Mouse (Mus musculus): ENCODE measurements around the gene Gsta4. TPM values are rescaled to one million over a fixed set of nuclear protein-coding genes. Genes with fewer than 3 reads are reported as not detected.

The Gsta4 gene
- polyA plus RNA-seq, 1 experiment from 2014 or later = 33.3 TPM

DNA sequence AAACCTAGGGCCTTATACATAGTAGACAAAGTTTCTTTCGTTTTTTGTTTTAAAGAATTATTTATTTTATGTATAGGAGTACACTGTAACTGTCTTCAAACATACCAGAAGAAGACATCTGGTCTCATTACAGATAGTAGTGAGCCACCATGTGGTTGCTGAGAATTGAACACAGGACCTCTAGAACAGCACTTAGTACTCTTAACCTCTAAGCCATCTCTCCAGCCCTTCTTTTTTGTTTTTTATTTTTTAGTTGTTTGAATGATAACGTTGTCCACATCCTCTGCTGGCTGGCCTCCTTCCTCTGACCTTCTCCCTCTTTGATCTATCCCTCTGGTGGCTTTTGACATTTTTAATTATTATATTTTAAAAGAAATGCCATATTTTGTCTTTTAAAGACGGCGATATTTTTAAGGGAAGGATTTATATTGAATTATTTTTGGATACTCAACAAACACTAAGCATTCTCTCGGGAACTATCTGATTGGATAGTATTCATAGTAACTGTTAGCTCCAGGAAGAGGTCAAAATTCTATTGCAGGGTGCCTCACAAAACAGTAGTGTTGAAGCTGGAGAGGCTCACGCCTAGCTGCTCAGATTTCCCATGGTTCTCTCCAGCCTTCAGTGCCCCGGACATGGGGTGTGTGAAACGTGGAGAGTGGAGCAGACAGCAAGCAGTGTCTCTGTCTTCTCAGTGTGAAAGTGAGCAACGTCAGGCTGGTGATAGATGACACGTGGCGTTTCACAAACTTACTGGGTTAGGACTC, 28.2 kb upstream of the Gsta4 start:
- Histone ChIP-seq H3K4me3 (ENCODE audit: low read depth, low read length) (no peak overlapping the region), H3K4me1 (replicated peaks; ENCODE audit: control insufficient read depth, insufficient read depth, low read length) (no peaks in the 10 kb centered on the region), H3K9ac (ENCODE audit: low read depth, low read length) (no peak overlapping the region), H3K27me3 (replicated peaks; ENCODE audit: control insufficient read depth, insufficient read depth, low read length) (no peaks in the 10 kb centered on the region), H3K9me3 (ENCODE audit: control insufficient read depth, low read length) (no peaks in the 10 kb centered on the region), H3K4me2 (no peak overlapping the region), H3K36me3 (ENCODE audit: control insufficient read depth, insufficient read depth, low read length) (peaks cover 9% of the 10 kb centered on the region), H3K27ac (ENCODE audit: low read depth, low read length) (no peak overlapping the region)
- WGBS = 86% methylated on average over 11 of the region's 11 CpGs
- no peak for ATAC-seq (replicated peaks; ENCODE audit: low FRiP score)
- no peak for DNase-seq (ENCODE audit: low spot score)

DNA sequence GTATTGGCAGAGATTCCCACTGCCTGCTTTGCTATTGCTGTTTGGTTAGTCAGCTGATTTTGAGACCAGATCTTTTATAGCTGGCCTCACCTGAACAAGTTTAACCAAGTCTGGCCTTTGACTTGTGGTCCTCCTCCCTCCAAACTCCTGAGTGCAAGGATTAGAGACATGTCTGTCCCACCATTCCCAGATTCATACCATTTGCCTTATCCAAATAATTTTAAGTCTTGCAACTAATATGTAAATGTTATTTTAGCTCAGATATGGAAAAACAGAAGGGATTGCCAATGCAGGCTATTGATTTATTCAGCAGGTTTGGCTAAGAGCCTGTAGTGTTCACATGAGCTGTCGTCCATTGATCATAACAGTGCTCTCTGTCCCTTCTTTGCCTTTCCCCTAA, 25.4 kb upstream of the Gsta4 start:
- WGBS = 80% methylated on average over 1 of the region's 1 CpGs
- ATAC-seq (replicated peaks; ENCODE audit: low FRiP score) = no peak
- no peak overlapping the region for H3K9ac ChIP-seq (ENCODE audit: low read depth, low read length)

DNA sequence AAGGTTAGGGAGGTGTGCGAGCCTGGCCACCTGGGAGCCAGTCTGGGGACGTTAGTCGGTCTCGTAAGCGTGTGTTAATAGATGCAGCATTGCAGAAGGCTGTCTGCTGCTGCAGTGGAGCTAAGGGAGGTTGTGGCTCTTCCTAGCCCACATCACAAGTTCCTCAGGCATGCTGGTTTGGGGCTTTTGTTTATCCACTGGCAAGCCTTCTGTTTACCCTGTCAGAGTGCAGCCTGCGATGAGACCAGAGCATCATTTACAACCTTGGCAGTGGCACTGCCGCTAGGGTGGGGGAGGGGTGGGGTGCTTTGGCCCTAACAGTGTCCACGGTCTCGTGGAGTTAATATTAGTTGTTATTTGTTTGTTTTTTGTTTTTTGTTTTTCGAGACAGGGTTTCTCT, 19.3 kb upstream of the Gsta4 start:
- Histone ChIP-seq H3K9ac (ENCODE audit: low read depth, low read length) (no peak overlapping the region), H3K4me2 (no peak overlapping the region), H3K27me3 (replicated peaks; ENCODE audit: control insufficient read depth, insufficient read depth, low read length) (no peaks in the 10 kb centered on the region), H3K4me3 (ENCODE audit: low read depth, low read length) (no peak overlapping the region), H3K4me1 (replicated peaks; ENCODE audit: control insufficient read depth, insufficient read depth, low read length) (peaks cover 11% of the 10 kb centered on the region), H3K36me3 (ENCODE audit: control insufficient read depth, insufficient read depth, low read length) (peaks cover 19% of the 10 kb centered on the region), H3K9me3 (ENCODE audit: control insufficient read depth, low read length) (no peaks in the 10 kb centered on the region), H3K27ac (ENCODE audit: low read depth, low read length) (no peak overlapping the region)
- no peak for ATAC-seq (replicated peaks; ENCODE audit: low FRiP score)
- DNase-seq (ENCODE audit: low spot score) = no peak
- 77% methylated on average over 10 of the region's 10 CpGs for WGBS

More for the DNA sequence above, 25.4 kb upstream of the Gsta4 start:
- no peak for DNase-seq (ENCODE audit: low spot score)
- Histone ChIP-seq H3K27me3 (replicated peaks; ENCODE audit: control insufficient read depth, insufficient read depth, low read length) (no peaks in the 10 kb centered on the region), H3K36me3 (ENCODE audit: control insufficient read depth, insufficient read depth, low read length) (peaks cover 28% of the 10 kb centered on the region), H3K4me3 (ENCODE audit: low read depth, low read length) (no peak overlapping the region), H3K9me3 (ENCODE audit: control insufficient read depth, low read length) (no peaks in the 10 kb centered on the region), H3K27ac (ENCODE audit: low read depth, low read length) (no peak overlapping the region), H3K4me2 (no peak overlapping the region), H3K4me1 (replicated peaks; ENCODE audit: control insufficient read depth, insufficient read depth, low read length) (no peaks in the 10 kb centered on the region)

DNA sequence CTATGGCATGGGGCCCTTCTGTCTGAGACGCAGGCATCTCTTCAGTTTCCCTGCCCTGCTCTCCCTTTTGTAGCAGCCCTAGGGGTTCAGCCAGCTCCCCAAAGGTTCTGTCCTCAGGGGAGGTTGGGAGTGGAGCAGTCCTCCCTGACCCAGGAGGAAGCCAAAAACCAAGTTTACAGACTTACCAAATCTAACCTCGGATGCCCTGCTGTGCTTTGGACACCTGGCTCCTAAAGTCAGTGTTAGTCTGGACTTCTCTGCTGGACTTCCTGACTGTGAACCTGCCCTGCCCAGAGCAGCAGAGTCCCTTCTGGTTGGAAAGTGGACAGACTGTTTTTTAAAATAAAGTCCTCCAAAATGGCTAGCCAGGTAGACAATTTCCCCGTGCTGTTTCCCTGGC, 17.8 kb upstream of the Gsta4 start:
- Histone ChIP-seq H3K9ac (ENCODE audit: low read depth, low read length) (no peak overlapping the region), H3K9me3 (ENCODE audit: control insufficient read depth, low read length) (no peaks in the 10 kb centered on the region), H3K4me1 (replicated peaks; ENCODE audit: control insufficient read depth, insufficient read depth, low read length) (peaks cover 11% of the 10 kb centered on the region), H3K36me3 (ENCODE audit: control insufficient read depth, insufficient read depth, low read length) (peaks cover 22% of the 10 kb centered on the region), H3K4me3 (ENCODE audit: low read depth, low read length) (no peak overlapping the region), H3K27ac (ENCODE audit: low read depth, low read length) (no peak overlapping the region), H3K4me2 (no peak overlapping the region), H3K27me3 (replicated peaks; ENCODE audit: control insufficient read depth, insufficient read depth, low read length) (no peaks in the 10 kb centered on the region)
- WGBS = 88% methylated on average over 3 of the region's 3 CpGs
- DNase-seq (ENCODE audit: low spot score) = no peak
- no peak for ATAC-seq (replicated peaks; ENCODE audit: low FRiP score)

DNA sequence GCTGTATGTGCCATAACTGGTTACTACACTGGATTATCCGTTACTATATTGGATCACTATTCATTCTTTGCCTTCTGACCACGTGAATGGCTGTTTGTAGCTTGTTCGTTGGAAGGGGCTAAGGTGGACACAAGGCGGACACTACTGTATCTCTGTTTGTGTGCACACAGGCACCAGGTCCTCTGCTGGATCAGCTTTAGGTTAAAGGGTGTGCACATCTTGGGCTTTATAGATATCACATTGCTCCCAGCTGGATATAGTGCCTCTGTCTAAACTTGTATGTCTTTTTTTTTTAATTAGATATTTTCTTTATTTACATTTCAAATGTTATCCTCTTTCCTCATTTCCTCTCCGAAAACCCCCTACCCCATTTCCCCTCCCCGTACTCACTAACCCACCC, 17.1 kb upstream of the Gsta4 start:
- Histone ChIP-seq H3K4me3 (ENCODE audit: low read depth, low read length) (no peak overlapping the region), H3K9ac (ENCODE audit: low read depth, low read length) (no peak overlapping the region), H3K36me3 (ENCODE audit: control insufficient read depth, insufficient read depth, low read length) (peaks cover 19% of the 10 kb centered on the region), H3K27me3 (replicated peaks; ENCODE audit: control insufficient read depth, insufficient read depth, low read length) (no peaks in the 10 kb centered on the region), H3K4me2 (no peak overlapping the region), H3K9me3 (ENCODE audit: control insufficient read depth, low read length) (no peaks in the 10 kb centered on the region), H3K4me1 (replicated peaks; ENCODE audit: control insufficient read depth, insufficient read depth, low read length) (peaks cover 11% of the 10 kb centered on the region), H3K27ac (ENCODE audit: low read depth, low read length) (no peak overlapping the region)
- 79% methylated on average over 6 of the region's 6 CpGs for WGBS
- DNase-seq (ENCODE audit: low spot score) (no peak), ATAC-seq (replicated peaks; ENCODE audit: low FRiP score) (peak; percentile 78)

DNA sequence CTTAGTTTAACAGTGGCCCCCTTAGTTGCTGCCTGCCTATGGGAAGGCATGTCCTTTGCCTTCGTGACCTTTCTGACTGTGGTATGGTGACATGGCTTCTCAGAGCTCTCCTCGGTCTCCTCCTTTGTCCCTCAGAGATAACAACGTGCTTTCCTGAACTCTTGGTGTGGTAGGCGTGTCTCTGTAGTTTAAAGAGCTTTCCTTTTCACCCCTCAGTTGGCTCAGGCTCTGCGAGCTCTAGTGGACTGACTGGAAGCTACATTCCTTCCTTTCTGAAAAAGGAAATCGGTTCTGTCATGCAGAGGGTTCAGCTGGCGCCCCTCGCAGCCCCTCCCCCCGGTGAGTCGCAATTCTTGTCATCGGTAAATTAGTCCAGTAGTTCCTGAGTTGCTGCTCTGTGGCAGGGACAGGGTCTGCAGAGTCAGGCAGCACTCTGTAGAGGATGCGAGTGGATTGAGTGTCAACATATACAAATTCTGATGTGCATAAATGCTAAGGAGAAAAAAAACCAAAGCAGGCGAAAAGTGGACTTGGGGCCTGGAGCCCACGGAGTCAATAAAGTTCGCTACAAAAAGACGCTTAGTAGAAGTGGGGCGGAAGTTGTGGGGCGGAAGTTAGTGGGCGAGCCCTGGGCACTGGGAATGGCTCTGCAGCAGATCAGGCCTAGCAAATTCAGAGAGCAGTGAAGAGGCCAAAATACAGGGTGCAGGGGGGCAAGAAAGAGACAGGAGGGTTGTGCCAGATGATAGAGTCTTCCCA, 15.7 kb upstream of the Gsta4 start:
- WGBS = 54% methylated on average over 19 of the region's 19 CpGs
- H3K36me3 ChIP-seq (ENCODE audit: control insufficient read depth, insufficient read depth, low read length) = peaks cover 5% of the 10 kb centered on the region
- ATAC-seq (replicated peaks; ENCODE audit: low FRiP score) (peak; percentile 83), DNase-seq (ENCODE audit: low spot score) (no peak)
- H3K27ac ChIP-seq (ENCODE audit: low read depth, low read length) = peak overlapping the region; percentile 61; the same call in 1 of the 2 replicates
- peak overlapping the region; percentile 60 for H3K4me2 ChIP-seq
- no peaks in the 10 kb centered on the region for H3K9me3 ChIP-seq (ENCODE audit: control insufficient read depth, low read length)
- H3K27me3 ChIP-seq (replicated peaks; ENCODE audit: control insufficient read depth, insufficient read depth, low read length) = no peaks in the 10 kb centered on the region
- H3K4me1 ChIP-seq (replicated peaks; ENCODE audit: control insufficient read depth, insufficient read depth, low read length) = peaks cover 11% of the 10 kb centered on the region
- H3K4me3 ChIP-seq (ENCODE audit: low read depth, low read length) = peak overlapping the region; percentile 21; the same call in 1 of the 2 replicates
- H3K9ac ChIP-seq (ENCODE audit: low read depth, low read length) = peak overlapping the region; percentile 36; the same call in 1 of the 2 replicates

DNA sequence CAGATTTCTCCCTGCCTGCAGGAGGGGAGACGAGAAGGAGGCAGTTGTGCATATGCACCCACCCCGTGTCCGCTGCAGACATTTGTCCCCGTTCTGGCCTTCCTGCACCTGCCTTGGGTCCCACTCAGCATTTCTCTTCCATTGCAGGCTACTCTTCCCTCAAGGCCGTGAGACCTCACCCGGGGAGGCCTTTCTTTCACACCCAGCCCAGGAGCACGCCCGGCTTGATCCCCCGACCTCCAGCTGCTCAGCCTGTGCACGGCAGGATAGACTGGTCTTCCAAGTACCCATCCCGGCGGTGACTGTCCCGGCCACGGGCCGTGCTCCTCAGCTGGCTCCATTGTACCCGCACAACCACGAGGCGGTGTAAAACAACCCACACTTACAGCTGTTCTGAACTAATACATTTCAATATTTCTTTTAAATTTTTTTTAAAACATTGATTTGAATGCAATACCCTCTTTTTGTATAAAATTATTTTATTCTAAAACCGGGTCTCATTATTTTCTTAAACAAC, 15.1 kb upstream of the Gsta4 start:
- DNase-seq (ENCODE audit: low spot score) (no peak), ATAC-seq (replicated peaks; ENCODE audit: low FRiP score) (no peak)
- 0 out of 2 replicates have a peak, but pooled peaks cover 3% of the 10 kb centered on the region for H3K36me3 ChIP-seq (ENCODE audit: control insufficient read depth, insufficient read depth, low read length)
- H3K4me3 ChIP-seq (ENCODE audit: low read depth, low read length) = no peak overlapping the region
- H3K9ac ChIP-seq (ENCODE audit: low read depth, low read length) = no peak overlapping the region
- WGBS = 90% methylated on average over 19 of the region's 19 CpGs
- H3K27ac ChIP-seq (ENCODE audit: low read depth, low read length) = no peak overlapping the region
- H3K4me2 ChIP-seq = peak overlapping the region; percentile 60; the same call in 1 of the 2 replicates
- no peaks in the 10 kb centered on the region for H3K27me3 ChIP-seq (replicated peaks; ENCODE audit: control insufficient read depth, insufficient read depth, low read length)
- H3K4me1 ChIP-seq (replicated peaks; ENCODE audit: control insufficient read depth, insufficient read depth, low read length) = peaks cover 11% of the 10 kb centered on the region
- H3K9me3 ChIP-seq (ENCODE audit: control insufficient read depth, low read length) = no peaks in the 10 kb centered on the region

DNA sequence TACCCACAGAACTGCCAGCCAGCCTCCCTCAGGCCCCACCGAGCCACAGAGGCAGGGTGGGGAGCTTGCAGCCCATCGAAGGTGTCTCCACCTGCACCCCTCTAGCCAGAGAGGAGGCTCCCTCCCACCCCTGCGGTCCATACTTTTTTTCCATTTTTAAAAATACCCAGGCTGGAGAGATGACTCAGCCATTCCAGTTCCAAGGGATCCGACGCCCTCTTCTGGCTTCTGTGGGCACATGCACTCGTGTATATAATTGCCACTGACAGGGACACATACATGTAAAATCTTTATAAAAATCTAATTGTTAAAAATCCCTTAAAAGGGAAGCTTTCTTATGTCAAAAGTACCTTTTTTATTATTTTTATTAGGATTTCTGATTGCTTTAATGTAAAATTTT, 13.7 kb upstream of the Gsta4 start:
- H3K9ac ChIP-seq (ENCODE audit: low read depth, low read length) = no peak overlapping the region
- no peak for DNase-seq (ENCODE audit: low spot score)

More for the DNA sequence above, 13.7 kb upstream of the Gsta4 start:
- Histone ChIP-seq H3K4me1 (replicated peaks; ENCODE audit: control insufficient read depth, insufficient read depth, low read length) (peaks cover 11% of the 10 kb centered on the region), H3K36me3 (ENCODE audit: control insufficient read depth, insufficient read depth, low read length) (0 out of 2 replicates have a peak, but pooled peaks cover 3% of the 10 kb centered on the region), H3K27ac (ENCODE audit: low read depth, low read length) (no peak overlapping the region), H3K9me3 (ENCODE audit: control insufficient read depth, low read length) (no peaks in the 10 kb centered on the region), H3K4me2 (no peak overlapping the region), H3K27me3 (replicated peaks; ENCODE audit: control insufficient read depth, insufficient read depth, low read length) (no peaks in the 10 kb centered on the region), H3K4me3 (ENCODE audit: low read depth, low read length) (no peak overlapping the region)
- 93% methylated on average over 6 of the region's 6 CpGs for WGBS
- no peak for ATAC-seq (replicated peaks; ENCODE audit: low FRiP score)

Data from liver, embryonic 11.5 days (tissue).